Mouse (Mus musculus): ENCODE measurements around the gene Cdk9. TPM values are rescaled to one million over a fixed set of nuclear protein-coding genes. Genes with fewer than 3 reads are reported as not detected.

Gene Cdk9
- total and polyA plus RNA-seq, 3 experiments: 30.9 to 125 TPM; not detected in 1

DNA sequence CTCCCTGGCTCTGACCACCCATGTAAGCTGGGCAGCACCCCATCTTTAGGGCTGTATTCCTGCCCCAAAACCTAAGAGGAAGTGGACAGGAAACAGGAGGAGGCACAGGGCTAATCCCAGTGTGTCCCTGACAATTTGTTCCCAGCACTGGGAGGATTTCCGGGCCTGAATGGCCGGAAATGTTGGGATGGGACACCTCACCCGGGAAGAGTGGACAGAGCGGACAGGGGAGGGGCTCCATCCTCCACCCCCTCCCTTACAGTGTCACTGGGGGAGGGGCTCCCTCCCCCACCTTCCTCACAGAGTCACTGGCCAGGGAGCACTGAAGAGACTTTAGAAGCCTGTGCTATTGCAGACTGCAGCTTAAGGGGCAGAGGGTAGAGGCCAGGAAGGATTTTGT, 22.1 kb upstream of the Cdk9 start:
- Histone ChIP-seq H3K9ac (ENCODE audit: control insufficient read depth, low read depth, low read length, poor library complexity, severe bottlenecking) (no peak overlapping the region), H3K9me3 (replicated peaks; ENCODE audit: insufficient read depth, low read length) (no peaks in the 10 kb centered on the region), H3K79me2 (ENCODE audit: control insufficient read depth, insufficient read depth, low read length, poor library complexity) (no peaks in the 10 kb centered on the region), H3K4me1 (ENCODE audit: control insufficient read depth in 1 of 2, insufficient read depth in 2 of 2, low read length in 2 of 2) (no peaks in the 10 kb centered on the region), H3K36me3 (ENCODE audit: control insufficient read depth in 1 of 2, insufficient read depth in 2 of 2, low read length in 2 of 2) (no peaks in the 10 kb centered on the region), H3K4me3 (ENCODE audit: control insufficient read depth in 1 of 2, insufficient read depth in 1 of 2, low read depth in 2 of 2, low read length in 2 of 2) (no peak overlapping the region), H3K27ac (ENCODE audit: control insufficient read depth, low read depth, low read length) (no peak overlapping the region), H3K27me3 (ENCODE audit: control insufficient read depth in 1 of 2, insufficient read depth in 2 of 2, low read length in 2 of 2) (peaks cover 0 to 3% of the 10 kb centered on the region in 2 experiments; a peak in 2 of 4 replicates)
- no peak for DNase-seq (ENCODE audit: low read depth, low spot score)
- no peak for TF ChIP-seq MAFK (IDR thresholded peaks at IDR 0.05; ENCODE audit: borderline replicate concordance, low read depth, low read length)
- TF ChIP-seq NRF1 (IDR thresholded peaks at IDR 0.05; ENCODE audit: insufficient read depth, low read depth, low read length, poor library complexity, severe bottlenecking): no peak

DNA sequence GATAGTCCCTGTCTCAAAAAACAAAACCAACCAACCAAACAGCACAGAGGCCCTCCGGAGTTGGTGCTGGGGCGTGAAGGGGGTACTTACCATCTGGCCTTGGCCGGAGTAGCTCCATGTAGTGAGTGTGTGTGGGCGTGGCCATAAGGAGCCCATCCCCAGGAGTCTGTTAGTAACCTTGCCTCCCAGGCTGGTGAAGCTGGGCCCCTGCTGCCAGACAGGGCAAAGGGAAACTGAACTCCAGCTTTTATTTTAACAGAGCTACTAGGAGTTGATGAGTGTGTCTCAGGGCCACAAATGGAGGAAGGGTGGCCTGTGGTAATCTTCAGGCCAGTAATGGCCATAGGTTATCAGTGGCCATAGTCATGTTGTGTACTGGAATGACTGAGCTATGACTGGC, 21.6 kb upstream of the Cdk9 start:
- no peaks in the 10 kb centered on the region for H3K9me3 ChIP-seq (replicated peaks; ENCODE audit: insufficient read depth, low read length)
- H3K4me3 ChIP-seq (ENCODE audit: control insufficient read depth in 1 of 2, insufficient read depth in 1 of 2, low read depth in 2 of 2, low read length in 2 of 2): no peak overlapping the region
- no peak overlapping the region for H3K27ac ChIP-seq (ENCODE audit: control insufficient read depth, low read depth, low read length)
- no peaks in the 10 kb centered on the region for H3K4me1 ChIP-seq (ENCODE audit: control insufficient read depth in 1 of 2, insufficient read depth in 2 of 2, low read length in 2 of 2)
- H3K36me3 ChIP-seq (ENCODE audit: control insufficient read depth in 1 of 2, insufficient read depth in 2 of 2, low read length in 2 of 2): no peaks in the 10 kb centered on the region
- peaks cover 0 to 3% of the 10 kb centered on the region in 2 experiments; a peak in 2 of 4 replicates for H3K27me3 ChIP-seq (ENCODE audit: control insufficient read depth in 1 of 2, insufficient read depth in 2 of 2, low read length in 2 of 2)
- no peak overlapping the region for H3K9ac ChIP-seq (ENCODE audit: control insufficient read depth, low read depth, low read length, poor library complexity, severe bottlenecking)
- H3K79me2 ChIP-seq (ENCODE audit: control insufficient read depth, insufficient read depth, low read length, poor library complexity): no peaks in the 10 kb centered on the region
- no peak for TF ChIP-seq RAD21 (IDR thresholded peaks at IDR 0.05; ENCODE audit: low read depth, low read length)
- DNase-seq (ENCODE audit: low read depth, low spot score): no peak

DNA sequence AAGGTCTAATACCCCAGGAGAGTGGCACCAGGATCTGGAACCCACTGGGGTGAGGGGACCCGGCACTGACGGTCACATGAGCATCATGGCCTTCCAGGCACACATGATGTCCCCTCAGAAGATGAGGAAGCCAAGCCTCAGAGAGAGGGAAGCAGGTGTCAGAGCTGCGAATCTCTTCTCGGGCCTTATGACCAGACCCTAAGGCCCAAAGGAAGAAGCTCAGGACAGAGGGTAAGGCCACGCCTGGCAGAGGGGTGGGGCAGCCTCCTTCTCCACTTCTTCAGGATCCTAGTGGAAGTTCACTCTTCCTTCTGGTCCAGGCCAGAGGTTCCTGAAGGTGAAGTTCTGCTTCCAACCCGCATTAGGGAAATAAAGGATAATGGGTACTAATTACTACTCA, 19.8 kb upstream of the Cdk9 start:
- H3K27me3 ChIP-seq (ENCODE audit: control insufficient read depth in 1 of 2, insufficient read depth in 2 of 2, low read length in 2 of 2): no peaks in the 10 kb centered on the region; a peak in 1 of 4 replicates
- no peaks in the 10 kb centered on the region for H3K36me3 ChIP-seq (ENCODE audit: control insufficient read depth in 1 of 2, insufficient read depth in 2 of 2, low read length in 2 of 2)
- H3K27ac ChIP-seq (ENCODE audit: control insufficient read depth, low read depth, low read length): no peak overlapping the region
- no peak overlapping the region for H3K4me3 ChIP-seq (ENCODE audit: control insufficient read depth in 1 of 2, insufficient read depth in 1 of 2, low read depth in 2 of 2, low read length in 2 of 2)
- no peaks in the 10 kb centered on the region for H3K79me2 ChIP-seq (ENCODE audit: control insufficient read depth, insufficient read depth, low read length, poor library complexity)
- no peak overlapping the region for H3K9ac ChIP-seq (ENCODE audit: control insufficient read depth, low read depth, low read length, poor library complexity, severe bottlenecking)
- DNase-seq (ENCODE audit: low read depth, low spot score): no peak
- TF ChIP-seq ETS1 (IDR thresholded peaks at IDR 0.05; ENCODE audit: low read depth, low read length) (no peak), BHLHE40 (IDR thresholded peaks at IDR 0.05; ENCODE audit: borderline replicate concordance, low read depth, low read length) (no peak), CHD1 (IDR thresholded peaks at IDR 0.05; ENCODE audit: low read depth, low read length) (no peak), MAX (IDR thresholded peaks at IDR 0.05; ENCODE audit: low read length) (no peak), ZNF384 (IDR thresholded peaks at IDR 0.05; ENCODE audit: low read depth, low read length) (no peak), CTCF (IDR thresholded peaks at IDR 0.05 in 2 of 3, conservative IDR thresholded peaks at IDR 0.05 in 1 of 3; ENCODE audit: control insufficient read depth in 1 of 3, insufficient read depth in 1 of 3, low read depth in 2 of 3, low read length in 3 of 3, poor library complexity in 1 of 3, severe bottlenecking in 1 of 3) (no peak), MAFK (IDR thresholded peaks at IDR 0.05; ENCODE audit: borderline replicate concordance, low read depth, low read length) (no peak), GABPA (IDR thresholded peaks at IDR 0.05; ENCODE audit: low read depth, low read length) (no peak), MYC (IDR thresholded peaks at IDR 0.05; ENCODE audit: low read depth, low read length) (no peak), CHD2 (IDR thresholded peaks at IDR 0.05; ENCODE audit: low read length) (no peak), UBTF (IDR thresholded peaks at IDR 0.05; ENCODE audit: borderline replicate concordance, insufficient read depth, low read depth, low read length) (no peak), MXI1 (IDR thresholded peaks at IDR 0.05; ENCODE audit: low read depth, low read length) (no peak), POLR2A (IDR thresholded peaks at IDR 0.05; ENCODE audit: control insufficient read depth in 1 of 2, insufficient read depth in 1 of 2, low read depth in 1 of 2, low read length in 2 of 2, poor library complexity in 1 of 2) (no peak)
- no peaks in the 10 kb centered on the region for H3K4me1 ChIP-seq (ENCODE audit: control insufficient read depth in 1 of 2, insufficient read depth in 2 of 2, low read length in 2 of 2)
- no peaks in the 10 kb centered on the region for H3K9me3 ChIP-seq (replicated peaks; ENCODE audit: insufficient read depth, low read length)
